Mouse (Mus musculus) ES-E14 (cell line): ENCODE measurements around the gene Bmp10. TPM values are rescaled to one million over a fixed set of nuclear protein-coding genes. Genes with fewer than 3 reads are reported as not detected.

Source experiments
- DNase-seq: peaks from one replicate; pipeline ENCODE4 v3.0.0-alpha.2; 2013; ENCODE audit warnings: low read depth, low spot score
- H3K27ac ChIP-seq: 2 replicates; pipeline ENCODE4 v1.5.1; 2012; ENCODE audit warnings: low read depth, mild to moderate bottlenecking, low read length, moderate library complexity, mixed read lengths; ENCODE audit not compliant: poor library complexity, insufficient read depth, severe bottlenecking
- H3K36me3 ChIP-seq: 2 replicates; pipeline ENCODE4 v1.6.1; 2012; ENCODE audit warnings: mild to moderate bottlenecking, low read length, moderate library complexity, mixed read lengths; ENCODE audit not compliant: control insufficient read depth, poor library complexity, insufficient read depth, severe bottlenecking
- H3K4me1 ChIP-seq, 2 experiments: fragments of 150-350 bp in 1 of 2; sonication (generic) in 1 of 2; 2 replicates each; pipeline ENCODE4 v1.6.1; 2012; ENCODE audit warnings: low read length in 2 of 2, mild to moderate bottlenecking in 1 of 2, mixed read lengths in 1 of 2; ENCODE audit not compliant: control insufficient read depth in 2 of 2, insufficient read depth in 2 of 2, poor library complexity in 1 of 2
- H3K4me3 ChIP-seq, 2 experiments: fragments of 150-350 bp in 1 of 2; sonication (generic) in 1 of 2; 2 replicates each; pipeline ENCODE4 v1.5.1; 2012; ENCODE audit warnings: low read length in 2 of 2, low read depth in 1 of 2, mild to moderate bottlenecking in 1 of 2, mixed read lengths in 1 of 2; ENCODE audit not compliant: insufficient read depth in 1 of 2, poor library complexity in 1 of 2, severe bottlenecking in 1 of 2
- H3K9ac ChIP-seq: 2 replicates; pipeline ENCODE4 v1.6.1; 2012; ENCODE audit warnings: low read depth, mild to moderate bottlenecking, low read length, mixed read lengths; ENCODE audit not compliant: poor library complexity, insufficient read depth, severe bottlenecking
- H3K9me3 ChIP-seq: fragments of 150-350 bp; sonication (generic); 2 replicates; pipeline ENCODE4 v1.6.1; 2012; ENCODE audit warnings: low read depth, mild to moderate bottlenecking, low read length; ENCODE audit not compliant: control insufficient read depth, insufficient read depth
- CHD2 ChIP-seq: IDR thresholded peaks from 2 replicates; pipeline ENCODE4 v1.6.1; 2014; ENCODE audit warnings: mild to moderate bottlenecking, low read depth, low read length, inconsistent platforms
- HCFC1 ChIP-seq: IDR thresholded peaks from 2 replicates; pipeline ENCODE4 v1.6.1; 2012; ENCODE audit warnings: low read length, inconsistent platforms, borderline replicate concordance; ENCODE audit not compliant: insufficient read depth
- MAFK ChIP-seq: IDR thresholded peaks from 2 replicates; pipeline ENCODE4 v1.6.1; 2014; ENCODE audit warnings: mild to moderate bottlenecking, low read depth, low read length, inconsistent platforms; ENCODE audit not compliant: insufficient read depth
- ZC3H11A ChIP-seq: IDR thresholded peaks from 2 replicates; pipeline ENCODE4 v1.6.1; 2012; ENCODE audit warnings: low read depth, mild to moderate bottlenecking, inconsistent platforms, low read length, borderline replicate concordance
- ZNF384 ChIP-seq: IDR thresholded peaks from 2 replicates; pipeline ENCODE4 v1.6.1; 2012; ENCODE audit warnings: low read depth, low read length, inconsistent platforms
- in situ Hi-C, 2 experiments: fragments of 600-800 bp; cut with MboI; formaldehyde crosslinking; loops; one replicate each; pipeline ENCODE4 v1.15.1; 2025; ENCODE audit warnings: low sequenced_read_pairs in 2 of 2, inconsistent platforms in 1 of 2; ENCODE audit not compliant: unreplicated experiment in 2 of 2
- total RNA-seq: library from RNA; depleted of rRNA; stranded (reverse); fragments of 300-350 nt; gene quantifications from 2 replicates; pipeline ENCODE4 v1.2.3, GENCODE M21; 2012; rRNA removed

Bmp10 gene
- total RNA-seq, 1 experiment = not detected

DNA sequence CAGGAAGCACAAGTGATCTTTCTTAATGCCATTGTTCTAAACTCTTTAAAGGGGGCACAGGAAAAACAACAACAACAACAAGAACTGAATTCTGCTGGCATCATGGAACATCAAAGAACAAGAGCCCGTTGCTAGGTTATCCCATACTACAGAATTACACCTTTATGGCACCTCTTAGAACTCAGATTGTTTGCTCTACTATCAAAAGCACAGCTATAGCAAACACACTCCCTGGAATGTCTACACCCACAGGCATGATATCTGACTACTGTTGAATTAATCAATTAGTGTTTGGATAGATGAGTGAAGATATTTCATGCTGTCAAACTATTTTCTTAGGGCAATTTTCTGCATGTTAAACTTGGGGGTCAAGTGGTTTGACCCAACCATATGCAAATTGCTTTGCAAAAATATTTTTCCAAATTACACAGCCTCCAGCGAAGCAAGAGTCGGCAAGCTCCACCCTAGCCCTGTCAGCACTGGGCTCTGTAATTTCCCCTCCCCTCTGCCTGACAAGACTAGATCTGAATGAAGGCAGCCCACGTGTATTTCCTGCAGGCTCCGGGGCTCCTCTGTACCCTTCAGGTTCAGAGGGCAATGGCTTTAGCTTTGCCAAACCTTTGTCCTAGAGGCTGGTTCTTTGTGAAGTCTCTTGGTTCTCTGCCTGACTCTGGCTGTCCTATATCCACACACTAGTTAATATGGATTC lies 50.7 kb downstream of the Bmp10 start:
- DNase-seq = no peak
- no peak overlapping the region for H3K4me3 ChIP-seq
- in situ Hi-C loops = no loop called here
- no peak overlapping the region for H3K27ac ChIP-seq
- H3K9ac ChIP-seq = no peak overlapping the region
- H3K4me1 ChIP-seq = no peaks in the 10 kb centered on the region
- TF ChIP-seq HCFC1 (no peak), MAFK (no peak), CHD2 (no peak), ZC3H11A (no peak), ZNF384 (no peak)
- H3K36me3 ChIP-seq = no peaks in the 10 kb centered on the region
- no peaks in the 10 kb centered on the region for H3K9me3 ChIP-seq

GRCm38 (mm10) chr6:87483224-87483899 lies 54.6 kb downstream of the Bmp10 start:
- Histone ChIP-seq H3K4me3 (no peak overlapping the region), H3K9ac (no peak overlapping the region), H3K9me3 (no peaks in the 10 kb centered on the region), H3K36me3 (no peaks in the 10 kb centered on the region), H3K4me1 (no peaks in the 10 kb centered on the region), H3K27ac (no peak overlapping the region)
- TF ChIP-seq ZC3H11A = no peak
- no peak for TF ChIP-seq MAFK
- TF ChIP-seq HCFC1 = no peak
- no peak for TF ChIP-seq ZNF384
- no peak for TF ChIP-seq CHD2
- no peak for DNase-seq
- in situ Hi-C loops = no loop called here

- no peak for TF ChIP-seq CHD2
- TF ChIP-seq MAFK = no peak
- no peaks in the 10 kb centered on the region for H3K9me3 ChIP-seq
- H3K36me3 ChIP-seq = no peaks in the 10 kb centered on the region
- DNase-seq = no peak
- no peaks in the 10 kb centered on the region for H3K4me1 ChIP-seq
- no peak overlapping the region for H3K27ac ChIP-seq
- in situ Hi-C loops = no loop called here
- H3K4me3 ChIP-seq = no peak overlapping the region
- H3K9ac ChIP-seq = no peak overlapping the region
Measured at GRCm38 (mm10) chr6:87483900-87484289, 55.1 kb downstream of the Bmp10 start.

- Histone ChIP-seq H3K4me1 (no peaks in the 10 kb centered on the region), H3K4me3 (no peak overlapping the region), H3K9ac (no peak overlapping the region), H3K9me3 (no peaks in the 10 kb centered on the region), H3K27ac (no peak overlapping the region), H3K36me3 (no peaks in the 10 kb centered on the region)
- DNase-seq = no peak
- in situ Hi-C loops = no loop called here
- TF ChIP-seq HCFC1 (no peak), ZNF384 (no peak), CHD2 (no peak), MAFK (no peak), ZC3H11A (no peak)
Measured at GRCm38 (mm10) chr6:87484806-87485205, 56.0 kb downstream of the Bmp10 start.

Other genes with a start within 250 kb of the Bmp10 start
- gene Antxr1, start 93.2 kb upstream of the Bmp10 start, total RNA-seq = 2.0 and 2.5 TPM in 2 replicates
- gene Gkn1, start 78.1 kb upstream of the Bmp10 start, total RNA-seq = not detected in 2 replicates
- gene Gkn2, start 55.6 kb upstream of the Bmp10 start, total RNA-seq = not detected in 2 replicates
- gene Gkn3, start 40.1 kb upstream of the Bmp10 start, total RNA-seq = not detected in 2 replicates
- gene Arhgap25, start 104.3 kb downstream of the Bmp10 start, total RNA-seq = 0.11 and 0.13 TPM in 2 replicates
- 0.36 and 0.58 TPM in 2 replicates for gene Prokr1, start 161.7 kb downstream of the Bmp10 start, total RNA-seq
- 9.1 and 10.4 TPM in 2 replicates for gene Aplf, start 243.2 kb downstream of the Bmp10 start, total RNA-seq